Mouse (Mus musculus) telencephalon, adult 2 months (tissue): Measurements from ENCODE around the gene Wdfy3.
"Not testable (repeated sequence)": the region's sequence is repeated elsewhere in the genome, so short reads cannot be mapped to it uniquely, and the experiment has no call there.

ENCODE experiments used
- DNase-seq: peaks from one replicate; pipeline ENCODE4 v3.0.0-alpha.2; 2011; ENCODE audit warnings: low read depth, low spot score

Wdfy3 gene

GRCm38 (mm10) chr5:102069767-102070413 lies at the start of gene Wdfy3:
TSS of gene Wdfy3 (minus strand) at chr5:102069921.
- peak; percentile 73 for DNase-seq

GRCm38 (mm10) chr5:102113009-102113408 lies 43.3 kb upstream of the Wdfy3 start:
- no peak for DNase-seq

GRCm38 (mm10) chr5:102112034-102112433 lies 42.3 kb upstream of the Wdfy3 start:
- DNase-seq: no peak

GRCm38 (mm10) chr5:102110031-102110430 lies 40.3 kb upstream of the Wdfy3 start:
- DNase-seq: peak; percentile 93

GRCm38 (mm10) chr5:102105919-102106318 lies 36.2 kb upstream of the Wdfy3 start:
- no peak for DNase-seq

- DNase-seq: not testable (repeated sequence)
Observed at GRCm38 (mm10) chr5:102101815-102102214, 32.1 kb upstream of the Wdfy3 start.

- DNase-seq: no peak
Observed at GRCm38 (mm10) chr5:102100246-102101241, 30.8 kb upstream of the Wdfy3 start.

GRCm38 (mm10) chr5:102095576-102095975 lies 25.9 kb upstream of the Wdfy3 start:
- DNase-seq: no peak

- no peak for DNase-seq
Observed at GRCm38 (mm10) chr5:102090686-102091085, 21.0 kb upstream of the Wdfy3 start.

- peak; percentile 43 for DNase-seq
Observed at GRCm38 (mm10) chr5:102084737-102085705, 15.3 kb upstream of the Wdfy3 start.

- DNase-seq: peak; percentile 54
Observed at GRCm38 (mm10) chr5:102074086-102074485, 4.4 kb upstream of the Wdfy3 start.

- no peak for DNase-seq
Observed at GRCm38 (mm10) chr5:102072057-102072456, 2.3 kb upstream of the Wdfy3 start.

GRCm38 (mm10) chr5:102071241-102071640 lies 1.5 kb upstream of the Wdfy3 start:
- DNase-seq: no peak

- DNase-seq: no peak
Observed at GRCm38 (mm10) chr5:102070788-102071187, 1.1 kb upstream of the Wdfy3 start.

- peak; percentile 51 for DNase-seq
Observed at GRCm38 (mm10) chr5:102070414-102070768, 670 bp upstream of the Wdfy3 start.

- DNase-seq: no peak
Observed at GRCm38 (mm10) chr5:102069051-102069766, 512 bp downstream of the Wdfy3 start.

- DNase-seq: no peak
Observed at GRCm38 (mm10) chr5:102066458-102066857, 3.3 kb downstream of the Wdfy3 start.

GRCm38 (mm10) chr5:102063013-102063752 lies 6.5 kb downstream of the Wdfy3 start:
- DNase-seq: no peak

- no peak for DNase-seq
Observed at GRCm38 (mm10) chr5:102061816-102062215, 7.9 kb downstream of the Wdfy3 start.

GRCm38 (mm10) chr5:102055946-102056345 lies 13.8 kb downstream of the Wdfy3 start:
- no peak for DNase-seq
